Mouse (Mus musculus) frontal cortex, postnatal 10 days (tissue): Measurements from ENCODE around the gene Csf2.
"Not testable (repeated sequence)": the region's sequence is repeated elsewhere in the genome, so short reads cannot be mapped to it uniquely, and the experiment has no call there.

Experiments used
- DNase-seq, 2 experiments: peaks; one replicate each; pipeline ENCODE4 v3.0.0; 2022; ENCODE audit warnings: low spot score in 2 of 2, mixed read lengths in 1 of 2

The Csf2 gene

GRCm38 (mm10) chr11:54248940-54249717 is at the start of gene Csf2:
TSS of gene Csf2 (minus strand) at chr11:54249667.
- no peak for DNase-seq

GRCm38 (mm10) chr11:54298777-54299176 is 49.3 kb upstream of the Csf2 start:
- no peak for DNase-seq

GRCm38 (mm10) chr11:54297471-54297870 is 48.0 kb upstream of the Csf2 start:
- DNase-seq, result not testable (repeated sequence)

GRCm38 (mm10) chr11:54296734-54297133 is 47.3 kb upstream of the Csf2 start:
- no peak for DNase-seq

- no peak for DNase-seq
Observed at GRCm38 (mm10) chr11:54295971-54296370, 46.5 kb upstream of the Csf2 start.

GRCm38 (mm10) chr11:54293980-54294807 is 44.7 kb upstream of the Csf2 start:
- DNase-seq, result no peak

GRCm38 (mm10) chr11:54292163-54292562 is 42.7 kb upstream of the Csf2 start:
- no peak for DNase-seq

GRCm38 (mm10) chr11:54287821-54288453 is 38.5 kb upstream of the Csf2 start:
- DNase-seq, result no peak

- no peak for DNase-seq
Observed at GRCm38 (mm10) chr11:54271437-54271949, 22.0 kb upstream of the Csf2 start.

- DNase-seq, result no peak
Observed at GRCm38 (mm10) chr11:54269191-54269896, 19.9 kb upstream of the Csf2 start.

GRCm38 (mm10) chr11:54267177-54267576 is 17.7 kb upstream of the Csf2 start, which contains the start of gene Il3:
TSS of gene Il3 (minus strand) at chr11:54267277.
- DNase-seq, result no peak

- no peak for DNase-seq
Observed at GRCm38 (mm10) chr11:54264542-54264941, 15.1 kb upstream of the Csf2 start.

- no peak for DNase-seq
Observed at GRCm38 (mm10) chr11:54263405-54264031, 14.1 kb upstream of the Csf2 start.

- peak; percentile 22 to 65 for DNase-seq
Observed at GRCm38 (mm10) chr11:54256624-54257376, 7.3 kb upstream of the Csf2 start.

GRCm38 (mm10) chr11:54254114-54254513 is 4.6 kb upstream of the Csf2 start:
- DNase-seq, result peak in 1 of 2 experiments; percentile 14

- no peak for DNase-seq
Observed at GRCm38 (mm10) chr11:54250575-54250974, 1.1 kb upstream of the Csf2 start.

- no peak for DNase-seq
Observed at GRCm38 (mm10) chr11:54249748-54250147, 281 bp upstream of the Csf2 start.

- no peak for DNase-seq
Observed at GRCm38 (mm10) chr11:54247251-54247950, 2.1 kb downstream of the Csf2 start.

- no peak for DNase-seq
Observed at GRCm38 (mm10) chr11:54244465-54244864, 5.0 kb downstream of the Csf2 start.

- DNase-seq, result no peak
Observed at GRCm38 (mm10) chr11:54242494-54242893, 7.0 kb downstream of the Csf2 start.
